Mouse (Mus musculus) heart, embryonic 11.5 days (tissue): ENCODE measurements around the gene Tescl. TPM values are rescaled to one million over a fixed set of nuclear protein-coding genes. Genes with fewer than 3 reads are reported as not detected.

ENCODE experiments used
- ATAC-seq: fragments of 200-750 bp; cut with Nextera tagmentation; replicated peaks from 2 replicates; pipeline ENCODE4 v1.8.0; 2017; ENCODE audit warnings: moderate library complexity; ENCODE audit not compliant: insufficient number of reproducible peaks, low FRiP score, low TSS enrichment
- H3K27ac ChIP-seq: fragments of 300-500 bp; sonication (generic); 2 replicates; pipeline ENCODE4 v1.5.1; 2014; ENCODE audit warnings: mild to moderate bottlenecking, low read depth, low read length
- H3K27me3 ChIP-seq: fragments of 300-500 bp; sonication (generic); 2 replicates; pipeline ENCODE4 v1.6.1; 2014; ENCODE audit warnings: mild to moderate bottlenecking, low read length, mixed read lengths; ENCODE audit not compliant: control insufficient read depth, insufficient read depth
- H3K36me3 ChIP-seq: fragments of 300-500 bp; sonication (generic); 2 replicates; pipeline ENCODE4 v1.6.1; 2014; ENCODE audit warnings: mild to moderate bottlenecking, low read length, moderate library complexity, mixed read lengths; ENCODE audit not compliant: control insufficient read depth, insufficient read depth
- H3K4me1 ChIP-seq: fragments of 300-500 bp; sonication (generic); 2 replicates; pipeline ENCODE4 v1.6.1; 2014; ENCODE audit warnings: low read length; ENCODE audit not compliant: control insufficient read depth, insufficient read depth
- H3K4me2 ChIP-seq: fragments of 300-500 bp; sonication (generic); 2 replicates; pipeline ENCODE4 v1.6.1; 2014; ENCODE audit warnings: mild to moderate bottlenecking, moderate library complexity
- H3K4me3 ChIP-seq: fragments of 300-500 bp; sonication (generic); 2 replicates; pipeline ENCODE4 v1.5.1; 2014; ENCODE audit warnings: low read depth, low read length
- H3K9ac ChIP-seq: fragments of 300-500 bp; sonication (generic); 2 replicates; pipeline ENCODE4 v1.6.1; 2014; ENCODE audit warnings: mild to moderate bottlenecking, low read depth, low read length, moderate library complexity
- H3K9me3 ChIP-seq: fragments of 300-500 bp; sonication (generic); replicated peaks from 2 replicates; pipeline ENCODE4 v1.6.1; 2016; ENCODE audit warnings: low read length; ENCODE audit not compliant: control insufficient read depth
- WGBS: fragments of 180-500 bp; shearing (Covaris S2); extraction: QIAGEN DNeasy Blood & Tissue Kit; methylation state at CpG from one replicate; pipeline ENCODE4 v1.1.7; 2014; ENCODE audit not compliant: insufficient replicate concordance; 5-methylcytosine and 5-hydroxymethylcytosine counted together
- polyA plus RNA-seq: library from polyadenylated mRNA; unstranded; fragments of >200 nt; fragmentation: Nextera tagmentation; extraction: Ambion mirVana; gene quantifications from 2 replicates; pipeline ENCODE4 v1.2.1, GENCODE M21; 2014

Gene Tescl
- polyA plus RNA-seq, 1 experiment from 2014 or later: not detected

- Histone ChIP-seq H3K27ac (no peak overlapping the region), H3K4me3 (no peak overlapping the region), H3K27me3 (0 out of 2 replicates have a peak, but pooled peaks cover 2% of the 10 kb centered on the region), H3K9ac (no peak overlapping the region), H3K4me2 (no peak overlapping the region), H3K9me3 (no peaks in the 10 kb centered on the region), H3K36me3 (no peaks in the 10 kb centered on the region), H3K4me1 (no peaks in the 10 kb centered on the region)
- 73% methylated on average over 15 of the region's 15 CpGs for WGBS
- no peak for ATAC-seq
Measured at GRCm38 (mm10) chr7:24366716-24367632, 33.2 kb upstream of the Tescl start.

GRCm38 (mm10) chr7:24365258-24366014, 31.7 kb upstream of the Tescl start:
- Histone ChIP-seq H3K27ac (no peak overlapping the region), H3K4me2 (no peak overlapping the region), H3K4me1 (no peaks in the 10 kb centered on the region), H3K36me3 (no peaks in the 10 kb centered on the region), H3K9me3 (peaks cover 3% of the 10 kb centered on the region; the same call in 1 of the 2 replicates), H3K4me3 (no peak overlapping the region), H3K9ac (no peak overlapping the region), H3K27me3 (0 out of 2 replicates have a peak, but pooled peaks cover 2% of the 10 kb centered on the region)
- 63% methylated on average over 5 of the region's 5 CpGs for WGBS
- 0 out of 2 replicates have a peak, but pooled peaks have one; percentile 2 for ATAC-seq

DNA sequence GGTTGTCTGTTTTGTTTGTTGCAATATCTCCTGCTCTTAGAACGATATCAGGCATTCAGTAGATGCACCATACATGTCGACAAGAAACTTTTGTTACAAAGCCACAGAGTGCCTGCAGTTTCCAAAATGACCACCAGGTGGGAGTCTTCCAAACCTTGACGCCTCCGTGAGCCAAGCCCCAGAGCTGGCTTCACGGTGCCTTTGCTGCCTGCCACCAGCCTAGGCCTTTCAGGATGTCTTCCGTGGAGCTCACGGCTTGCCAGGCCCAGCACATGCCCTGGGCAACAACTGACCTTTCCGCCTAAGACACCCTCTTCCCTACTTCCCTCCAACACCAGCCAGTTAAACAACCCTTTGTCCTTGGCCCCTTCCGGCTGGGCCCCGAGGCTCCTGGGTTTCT, 31.1 kb upstream of the Tescl start:
- no peak overlapping the region for H3K4me2 ChIP-seq
- H3K9me3 ChIP-seq: peaks cover 3% of the 10 kb centered on the region; the same call in 1 of the 2 replicates
- H3K4me3 ChIP-seq: no peak overlapping the region
- H3K27me3 ChIP-seq: 0 out of 2 replicates have a peak, but pooled peaks cover 2% of the 10 kb centered on the region
- H3K4me1 ChIP-seq: no peaks in the 10 kb centered on the region
- no peaks in the 10 kb centered on the region for H3K36me3 ChIP-seq
- ATAC-seq: 0 out of 2 replicates have a peak, but pooled peaks have one; percentile 42
- WGBS: 21% methylated on average over 10 of the region's 10 CpGs
- H3K27ac ChIP-seq: no peak overlapping the region
- 0 out of 2 replicates have a peak overlapping the region, but pooled peaks have one; percentile 22 for H3K9ac ChIP-seq

- no peaks in the 10 kb centered on the region for H3K4me1 ChIP-seq
- no peaks in the 10 kb centered on the region for H3K36me3 ChIP-seq
- no peak overlapping the region for H3K4me2 ChIP-seq
- no peak overlapping the region for H3K4me3 ChIP-seq
- H3K27me3 ChIP-seq: 0 out of 2 replicates have a peak, but pooled peaks cover 2% of the 10 kb centered on the region
- H3K9ac ChIP-seq: no peak overlapping the region
- no peak overlapping the region for H3K27ac ChIP-seq
- H3K9me3 ChIP-seq: peaks cover 3% of the 10 kb centered on the region; the same call in 1 of the 2 replicates
- no peak for ATAC-seq
- WGBS: 23% methylated on average over 6 of the region's 7 CpGs
Measured at GRCm38 (mm10) chr7:24363228-24363627, 29.5 kb upstream of the Tescl start.

GRCm38 (mm10) chr7:24361001-24361400, 27.3 kb upstream of the Tescl start:
- no peak for ATAC-seq
- Histone ChIP-seq H3K4me1 (no peaks in the 10 kb centered on the region), H3K9me3 (peaks cover 3% of the 10 kb centered on the region; the same call in 1 of the 2 replicates), H3K27ac (no peak overlapping the region), H3K27me3 (0 out of 2 replicates have a peak, but pooled peaks cover 2% of the 10 kb centered on the region), H3K4me2 (no peak overlapping the region), H3K36me3 (no peaks in the 10 kb centered on the region), H3K9ac (no peak overlapping the region), H3K4me3 (no peak overlapping the region)
- 55% methylated on average over 4 of the region's 4 CpGs for WGBS

- H3K9me3 ChIP-seq: peaks cover 3% of the 10 kb centered on the region; the same call in 1 of the 2 replicates
- no peak overlapping the region for H3K4me2 ChIP-seq
- no peaks in the 10 kb centered on the region for H3K36me3 ChIP-seq
- H3K9ac ChIP-seq: no peak overlapping the region
- H3K4me1 ChIP-seq: no peaks in the 10 kb centered on the region
- no peak for ATAC-seq
- H3K27ac ChIP-seq: no peak overlapping the region
- 0 out of 2 replicates have a peak, but pooled peaks cover 2% of the 10 kb centered on the region for H3K27me3 ChIP-seq
- 19% methylated on average over 9 of the region's 9 CpGs for WGBS
- H3K4me3 ChIP-seq: no peak overlapping the region
Measured at GRCm38 (mm10) chr7:24359269-24359668, 25.5 kb upstream of the Tescl start.

DNA sequence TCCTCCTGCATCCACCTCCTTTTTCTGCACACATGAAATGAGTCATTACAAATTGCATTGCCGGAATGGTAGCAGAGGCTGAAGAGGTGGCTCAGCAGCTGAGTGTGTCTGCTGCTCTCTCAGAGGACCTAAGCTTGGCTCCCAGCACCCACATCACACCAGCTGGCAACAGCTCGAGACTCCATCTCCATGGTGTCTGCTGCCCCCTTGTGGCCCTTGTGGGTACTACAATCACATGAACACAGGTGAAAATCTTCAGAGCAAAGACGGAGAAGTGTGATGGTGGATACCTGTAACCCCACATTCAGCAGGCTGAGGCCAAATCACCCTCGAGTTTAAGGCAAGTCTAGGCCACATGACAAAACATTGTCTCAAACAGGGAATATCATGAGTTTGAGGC, 24.2 kb upstream of the Tescl start:
- Histone ChIP-seq H3K4me2 (no peak overlapping the region), H3K9me3 (peaks cover 3% of the 10 kb centered on the region; the same call in 1 of the 2 replicates), H3K4me1 (no peaks in the 10 kb centered on the region), H3K27ac (no peak overlapping the region), H3K27me3 (peaks cover 4% of the 10 kb centered on the region), H3K36me3 (no peaks in the 10 kb centered on the region), H3K9ac (no peak overlapping the region), H3K4me3 (no peak overlapping the region)
- ATAC-seq: no peak
- WGBS: 48% methylated on average over 4 of the region's 4 CpGs

GRCm38 (mm10) chr7:24356081-24356480, 22.3 kb upstream of the Tescl start:
- Histone ChIP-seq H3K36me3 (no peaks in the 10 kb centered on the region), H3K9ac (no peak overlapping the region), H3K9me3 (peaks cover 3% of the 10 kb centered on the region; the same call in 1 of the 2 replicates), H3K4me3 (no peak overlapping the region), H3K27ac (no peak overlapping the region), H3K27me3 (peaks cover 10% of the 10 kb centered on the region), H3K4me2 (no peak overlapping the region), H3K4me1 (no peaks in the 10 kb centered on the region)
- 71% methylated on average over 10 of the region's 10 CpGs for WGBS
- no peak for ATAC-seq
